In the genomic region with DNA sequence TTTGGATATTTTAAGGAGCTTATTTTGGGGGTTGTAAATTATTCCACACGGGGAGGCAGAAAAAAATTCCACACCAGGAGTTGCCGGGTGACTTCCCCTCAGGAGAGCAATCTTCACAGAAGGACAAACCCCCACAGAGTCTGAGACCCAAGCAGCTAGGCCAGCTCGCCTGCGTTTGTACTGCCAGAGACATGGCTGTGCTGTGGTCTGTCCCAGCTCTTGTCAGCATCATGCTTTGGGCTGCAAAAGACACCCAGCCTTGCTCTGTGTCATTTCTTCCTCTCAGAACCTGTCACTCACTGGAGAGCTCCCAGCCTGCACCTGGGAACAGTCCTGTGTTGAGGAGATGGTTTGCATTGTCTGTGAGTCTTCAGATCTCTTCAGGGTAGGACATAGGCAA, we compare ENCODE assay signal across 14 mouse cellular contexts.
DNase-seq lines count a peak whose midpoint lies in the region; ATAC-seq and TF ChIP-seq lines count a peak whose summit lies in the region.
"Had no signal": no experiment of that assay in that cellular context is flagged by ENCODE, and none has a peak within 500 bp of the region (broad histone marks: within the 10 kb centered on the region; RNA-seq: fewer than 3 reads in every experiment).

No protein-coding gene starts in this region.

- DNase-seq in cerebellum, adult 11 months = no peak
- DNase-seq in limb, embryonic 10.5 days (ENCODE audit: low spot score) = no peak
- DNase-seq in midbrain, postnatal 0 days (ENCODE audit: low spot score) = peak; percentile 49
- no peak for DNase-seq in embryo, embryonic 10.5 days (ENCODE audit: low spot score)
- no peak for DNase-seq in c-Kit-positive CD71-positive TER-119-positive erythroid progenitor cells, embryonic 14.5 days (ENCODE audit: low spot score)
- DNase-seq: adrenal gland, adult 8-10 months; gastrocnemius, postnatal 14 days; liver, postnatal 0 days had no signal

- 0 out of 2 replicates have a peak overlapping the region, but pooled peaks have one; percentile 18 for H3K27ac ChIP-seq in limb, embryonic 15.5 days
- H3K27ac ChIP-seq in limb, embryonic 10.5 days = no peak overlapping the region
- H3K27ac ChIP-seq in forebrain, embryonic 12.5 days = peak overlapping the region; percentile 72
- no peak overlapping the region for H3K27ac ChIP-seq in midbrain, postnatal 0 days (ENCODE audit: low read depth, low read length)
- H3K27ac ChIP-seq: macrophage had no signal

- no peak for TF ChIP-seq CTCF in midbrain, postnatal 0 days (IDR thresholded peaks at IDR 0.05)

- H3K4me3 ChIP-seq in limb, embryonic 15.5 days = no peak overlapping the region
- no peak overlapping the region for H3K4me3 ChIP-seq in limb, embryonic 10.5 days
- H3K4me3 ChIP-seq in forebrain, embryonic 12.5 days (replicated peaks) = no peak overlapping the region
- H3K4me3 ChIP-seq in midbrain, postnatal 0 days (ENCODE audit: low read depth, low read length) = no peak overlapping the region
- H3K4me3 ChIP-seq: limb, embryonic 12.5 days had no signal

- no peaks in the 10 kb centered on the region for H3K27me3 ChIP-seq in limb, embryonic 15.5 days
- H3K27me3 ChIP-seq in limb, embryonic 10.5 days (ENCODE audit: low read depth, poor library complexity, severe bottlenecking) = no peaks in the 10 kb centered on the region
- H3K27me3 ChIP-seq in forebrain, embryonic 12.5 days = no peaks in the 10 kb centered on the region
- H3K27me3 ChIP-seq in midbrain, postnatal 0 days (ENCODE audit: insufficient read depth, low read length) = no peaks in the 10 kb centered on the region
- H3K27me3 ChIP-seq: limb, embryonic 12.5 days had no signal

- no peak overlapping the region for H3K9ac ChIP-seq in limb, embryonic 15.5 days
- H3K9ac ChIP-seq in forebrain, embryonic 12.5 days = no peak overlapping the region
- no peak overlapping the region for H3K9ac ChIP-seq in midbrain, postnatal 0 days (replicated peaks; ENCODE audit: low read length, poor library complexity, severe bottlenecking)
- H3K9ac ChIP-seq: limb, embryonic 12.5 days; liver, postnatal 0 days had no signal

- peaks cover 11% of the 10 kb centered on the region; the same call in 1 of the 2 replicates for H3K4me1 ChIP-seq in limb, embryonic 15.5 days
- H3K4me1 ChIP-seq in limb, embryonic 10.5 days = no peaks in the 10 kb centered on the region
- peaks cover 3% of the 10 kb centered on the region; the same call in 1 of the 2 replicates for H3K4me1 ChIP-seq in forebrain, embryonic 12.5 days
- no peaks in the 10 kb centered on the region for H3K4me1 ChIP-seq in midbrain, postnatal 0 days (ENCODE audit: insufficient read depth, low read length)

- ATAC-seq in cerebellum, adult (ENCODE audit: insufficient number of reproducible peaks, low FRiP score, low TSS enrichment) = peak; percentile 62
- no peak for ATAC-seq in limb, embryonic 15.5 days (ENCODE audit: insufficient number of reproducible peaks, low FRiP score, low TSS enrichment, low read depth)
- ATAC-seq in forebrain, embryonic 12.5 days (ENCODE audit: low FRiP score) = peak; percentile 64; the same call in 1 of the 2 replicates
- peak; percentile 63; the same call in 1 of the 2 replicates for ATAC-seq in midbrain, postnatal 0 days (ENCODE audit: low FRiP score)
- ATAC-seq: liver, postnatal 0 days had no signal

- no peaks in the 10 kb centered on the region for H3K9me3 ChIP-seq in limb, embryonic 15.5 days
- no peaks in the 10 kb centered on the region for H3K9me3 ChIP-seq in limb, embryonic 10.5 days (replicated peaks)
- H3K9me3 ChIP-seq in forebrain, embryonic 12.5 days = no peaks in the 10 kb centered on the region
- H3K9me3 ChIP-seq in midbrain, postnatal 0 days (ENCODE audit: low read length) = no peaks in the 10 kb centered on the region
- H3K9me3 ChIP-seq: limb, embryonic 12.5 days had no signal

- no peak overlapping the region for H3K4me2 ChIP-seq in limb, embryonic 15.5 days
- no peak overlapping the region for H3K4me2 ChIP-seq in forebrain, embryonic 12.5 days
- H3K4me2 ChIP-seq in midbrain, postnatal 0 days (ENCODE audit: low read depth, low read length, poor library complexity, severe bottlenecking) = no peak overlapping the region
- H3K4me2 ChIP-seq: heart, embryonic 11.5 days; limb, embryonic 12.5 days had no signal

- H3K36me3 ChIP-seq in limb, embryonic 15.5 days = no peaks in the 10 kb centered on the region
- no peaks in the 10 kb centered on the region for H3K36me3 ChIP-seq in limb, embryonic 10.5 days
- H3K36me3 ChIP-seq in forebrain, embryonic 12.5 days (replicated peaks) = no peaks in the 10 kb centered on the region
- no peaks in the 10 kb centered on the region for H3K36me3 ChIP-seq in midbrain, postnatal 0 days (ENCODE audit: insufficient read depth, low read length)
- H3K36me3 ChIP-seq: limb, embryonic 12.5 days had no signal

- WGBS in limb, embryonic 15.5 days = 19% methylated on average over 4 of the region's 4 CpGs
- WGBS in limb, embryonic 10.5 days = 66% methylated on average over 4 of the region's 4 CpGs
- WGBS in forebrain, embryonic 12.5 days = 44% methylated on average over 4 of the region's 4 CpGs
- 21% methylated on average over 4 of the region's 4 CpGs for WGBS in midbrain, postnatal 0 days

Comparison
In these comparisons a context has a peak if more than half of its experiments do, and no peak if none do; other contexts are left out.
1. H3K27ac ChIP-seq: peak in limb, embryonic 15.5 days (single experiment) and forebrain, embryonic 12.5 days (single experiment); none in limb, embryonic 10.5 days (single experiment) and midbrain, postnatal 0 days (single experiment).